Mouse (Mus musculus) mature B cell (primary cell): ENCODE measurements at regions not wholly inside any gene's neighbourhood (a gene's known extent, or its start where the extent isn't known, plus 50 kb on each side); places are given as distances from the start of the nearest gene placed in this dataset.

ENCODE experiments used
- in situ Hi-C: fragments of 300-500 bp; cut with MboI; formaldehyde crosslinking; loops from 2 replicates; pipeline ENCODE4 v1.14.3; 2019

DNA sequence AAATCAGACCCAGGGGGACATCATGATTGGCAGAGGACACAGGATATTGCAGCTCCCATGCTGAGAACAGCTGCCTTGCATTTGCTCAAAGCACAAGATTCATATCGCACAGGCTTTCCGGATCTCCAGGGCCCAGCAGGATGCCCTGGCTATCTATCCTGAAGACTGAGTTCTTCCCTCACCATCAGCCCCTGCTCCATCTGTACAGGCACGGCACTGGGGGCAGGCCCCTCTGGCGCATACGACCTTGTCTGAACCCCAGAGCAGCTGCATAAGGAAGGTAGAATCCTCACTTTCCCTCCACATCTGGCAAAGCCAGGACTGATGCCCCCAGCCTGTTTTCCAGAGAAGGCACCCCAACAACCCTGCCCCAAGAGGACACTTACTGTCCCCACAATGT, 266.8 kb downstream of the Tns1 start:
- in situ Hi-C loops, result no loop called here

DNA sequence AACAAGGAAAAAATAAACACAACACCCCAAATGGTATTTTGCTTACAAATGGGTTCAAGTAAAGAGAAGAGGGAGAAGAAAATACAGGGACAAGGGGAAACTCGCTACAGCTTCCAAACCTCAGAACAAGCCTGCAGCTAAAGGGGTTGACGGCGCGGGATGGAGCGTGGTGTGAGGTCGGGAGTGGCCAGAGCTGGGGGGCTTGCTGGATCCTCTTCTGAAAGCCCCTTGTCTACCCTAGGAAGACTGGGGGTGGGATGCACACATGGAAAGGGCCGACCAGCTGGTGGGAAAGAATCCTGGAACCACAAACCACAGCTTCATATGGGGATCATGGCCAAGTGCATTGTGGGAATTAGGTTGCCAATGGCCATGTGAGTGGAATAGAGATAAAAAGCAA, 267.4 kb downstream of the Tns1 start:
- in situ Hi-C loops, result no loop called here

DNA sequence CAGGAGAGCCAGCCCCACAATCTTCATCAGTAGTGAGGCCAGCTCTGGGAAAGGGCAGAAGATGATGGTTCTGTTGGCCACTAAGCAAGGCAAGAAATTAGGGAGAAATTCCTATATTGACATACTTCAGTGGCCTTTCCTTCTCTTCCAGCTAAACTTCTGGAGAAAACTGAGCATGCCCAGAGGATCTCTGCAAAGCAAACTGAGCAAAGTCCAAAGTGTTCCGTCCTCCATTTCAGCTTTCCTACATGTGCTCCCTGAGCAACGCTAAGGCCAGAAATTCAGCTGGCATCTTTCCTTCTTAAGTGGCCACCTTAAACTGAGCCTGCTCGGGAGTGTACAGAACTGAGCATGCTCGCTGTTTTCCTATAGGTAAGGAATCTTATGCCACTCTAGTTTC, 268.9 kb downstream of the Tns1 start:
- in situ Hi-C loops, result no loop called here

DNA sequence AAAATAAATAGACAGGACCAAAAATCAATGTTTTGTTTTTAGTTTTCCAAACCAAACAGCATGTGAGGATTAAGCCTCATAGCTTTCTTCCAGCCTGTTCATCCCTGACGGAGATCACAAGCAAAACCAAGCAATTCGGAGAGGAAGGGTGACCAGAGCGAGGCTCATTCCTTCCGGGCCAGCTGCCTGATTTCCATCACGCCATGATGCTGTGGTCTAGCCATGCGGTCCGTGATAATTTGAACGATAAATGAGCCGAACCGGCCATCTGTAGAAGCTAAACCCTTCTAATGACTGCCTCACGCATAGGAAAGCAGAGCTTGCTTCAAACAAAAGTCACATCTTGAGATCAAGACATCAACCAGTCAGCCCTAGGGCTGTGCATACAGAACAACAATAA, 270.4 kb downstream of the Tns1 start:
- in situ Hi-C loops, result no loop called here

DNA sequence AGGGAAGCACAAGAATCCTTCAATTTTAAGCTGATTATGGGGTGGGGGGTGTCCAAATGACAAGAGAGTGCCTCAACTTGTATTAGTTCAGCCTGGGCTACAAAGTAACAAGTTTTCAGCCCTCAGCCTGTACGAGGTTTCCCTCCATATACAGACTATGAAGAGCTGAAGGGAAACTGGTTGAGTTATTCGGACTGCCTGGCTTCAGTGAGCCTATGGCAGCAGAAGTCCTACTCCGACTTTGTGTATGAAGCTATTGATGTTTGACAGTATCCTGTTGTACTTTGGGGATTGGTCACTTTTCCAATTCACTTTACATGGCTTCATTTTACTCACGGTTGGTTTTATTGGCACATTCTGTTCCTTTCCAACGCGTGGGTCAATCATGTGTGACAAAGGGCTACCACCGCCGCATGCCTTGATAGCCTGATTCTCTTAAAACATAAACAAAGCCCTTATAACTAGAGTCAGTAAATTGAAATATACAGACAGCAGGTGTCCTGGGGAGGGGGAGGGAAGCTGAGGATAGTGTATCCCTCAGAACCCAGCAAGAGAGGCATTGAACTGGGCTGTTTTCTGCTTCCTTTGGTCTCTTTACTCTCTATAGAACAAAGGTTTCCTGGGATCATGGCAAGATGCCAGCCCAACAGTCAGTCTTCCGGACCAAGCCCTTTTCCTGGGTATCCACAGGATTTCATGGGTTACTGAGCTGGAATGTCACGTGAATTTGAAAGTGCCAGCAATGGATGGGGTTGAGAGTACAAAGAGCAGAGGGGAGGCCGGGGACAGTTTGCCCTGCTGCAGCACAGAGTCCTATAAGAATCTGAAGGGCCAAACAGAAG, 273.9 kb downstream of the Tns1 start:
- in situ Hi-C loops, result no loop called here

DNA sequence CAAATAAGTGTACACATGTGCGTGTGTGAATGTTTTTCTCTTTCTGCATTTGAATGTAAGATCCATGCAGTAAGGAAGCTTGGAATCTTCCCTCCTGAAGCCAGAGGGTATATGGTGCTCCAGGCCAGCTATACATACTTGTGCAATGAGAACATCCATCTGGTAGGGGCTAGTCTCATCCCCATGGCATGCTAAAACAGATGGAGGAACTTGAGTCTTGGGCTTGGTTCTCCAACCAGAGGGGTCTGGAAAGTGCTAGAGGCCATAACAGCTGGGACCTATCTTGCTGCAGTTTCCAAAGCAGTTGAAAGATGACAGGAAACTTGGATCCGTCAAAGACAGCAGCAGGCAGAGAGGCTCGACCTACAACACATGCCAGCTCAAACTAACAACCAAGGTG, 275.9 kb downstream of the Tns1 start:
- in situ Hi-C loops, result no loop called here

DNA sequence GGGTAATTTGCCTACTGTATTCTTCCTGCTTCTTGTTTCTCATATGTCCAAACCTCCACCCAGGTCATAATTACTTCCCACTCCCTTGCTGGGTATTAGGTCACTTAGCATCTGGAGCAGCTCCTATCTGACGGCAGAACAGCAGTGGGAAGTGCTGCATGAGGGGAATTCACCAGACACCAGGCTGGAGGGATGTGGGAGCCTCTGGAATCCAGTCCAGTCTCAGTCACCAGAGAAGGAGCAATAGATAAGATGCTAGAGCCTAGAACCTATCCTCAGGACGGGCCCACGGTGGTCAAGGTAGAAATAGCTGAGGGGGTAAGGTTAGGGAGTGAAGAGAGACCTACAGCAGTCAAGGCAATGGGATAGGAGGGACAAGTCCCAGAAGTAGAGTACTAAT, 277.1 kb downstream of the Tns1 start:
- in situ Hi-C loops, result no loop called here

DNA sequence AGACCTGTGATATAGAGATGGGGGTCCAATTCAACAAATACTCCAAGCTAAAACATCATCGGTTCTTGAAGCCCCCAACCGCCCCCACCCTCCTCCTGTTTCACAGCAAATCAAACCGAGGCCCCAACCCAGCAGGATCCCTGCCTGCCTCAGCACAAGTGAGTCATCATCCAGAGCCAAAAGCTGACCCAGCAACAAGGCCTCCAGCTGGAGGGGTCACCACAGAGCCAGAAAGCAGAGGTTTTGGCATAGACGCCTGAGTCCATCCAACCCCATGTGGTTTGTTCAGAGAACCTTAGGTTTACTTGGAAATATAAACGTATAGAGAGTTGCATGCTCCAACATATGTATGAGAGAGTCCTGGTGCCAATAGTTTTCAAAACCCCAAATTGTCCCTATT, 279.1 kb downstream of the Tns1 start:
- in situ Hi-C loops, result no loop called here

DNA sequence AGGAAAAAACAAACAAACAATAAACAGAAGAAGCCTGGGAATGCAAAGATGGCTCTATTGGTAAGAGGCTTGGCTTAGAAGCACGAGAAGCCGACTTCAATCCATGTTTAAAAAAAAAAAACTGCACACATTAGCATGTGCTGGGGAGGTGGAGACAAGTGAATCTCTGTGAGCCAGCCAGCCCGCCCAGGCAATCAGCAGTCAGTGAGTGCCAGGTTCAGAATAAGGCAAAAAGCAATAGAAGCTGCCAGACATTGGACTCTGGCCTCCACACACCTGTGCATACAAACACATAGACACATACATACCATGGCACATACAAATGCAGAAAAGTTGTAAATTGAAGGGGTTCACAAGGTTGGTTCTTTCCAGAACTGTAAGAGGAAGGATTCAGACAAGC, 279.7 kb downstream of the Tns1 start:
- in situ Hi-C loops, result no loop called here

DNA sequence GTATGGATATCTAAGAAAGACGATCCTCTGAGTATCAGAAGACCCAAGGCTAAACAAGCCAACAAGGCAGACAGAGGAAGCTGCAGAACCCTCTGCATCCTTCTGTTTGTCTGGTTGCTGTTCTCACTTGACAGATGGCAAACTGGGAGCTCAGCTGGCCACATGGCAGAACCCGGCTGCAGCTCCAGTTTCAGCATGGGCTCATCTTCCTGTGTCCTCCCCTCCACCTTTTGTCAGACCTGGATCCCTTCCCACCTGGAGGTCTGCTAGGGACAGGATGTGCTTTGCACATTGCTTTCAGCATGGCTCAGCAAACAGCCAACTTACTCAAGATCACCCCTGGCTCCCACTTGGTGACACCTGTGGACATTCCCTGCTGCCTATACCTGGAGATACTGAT, 284.9 kb downstream of the Tns1 start:
- in situ Hi-C loops, result no loop called here

DNA sequence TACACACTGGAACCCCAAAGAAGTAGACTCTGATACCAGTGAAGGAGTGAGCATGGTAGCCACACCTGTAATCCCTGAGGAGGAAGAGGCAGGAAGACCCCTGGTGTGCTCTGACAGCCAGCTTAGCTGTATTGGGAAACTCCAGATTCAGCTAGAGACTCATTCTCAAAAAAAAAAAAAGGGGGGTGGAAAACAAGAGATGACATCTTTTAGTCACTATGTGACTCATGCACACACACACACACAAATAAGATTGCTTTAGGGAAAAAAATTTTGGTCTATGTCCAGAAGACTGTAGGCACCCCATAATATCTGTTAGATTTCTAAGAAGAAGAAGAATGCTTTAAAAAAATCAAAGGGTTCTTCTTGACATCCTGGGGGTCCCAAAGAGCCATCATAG, 287.6 kb downstream of the Tns1 start:
- in situ Hi-C loops, result no loop called here

DNA sequence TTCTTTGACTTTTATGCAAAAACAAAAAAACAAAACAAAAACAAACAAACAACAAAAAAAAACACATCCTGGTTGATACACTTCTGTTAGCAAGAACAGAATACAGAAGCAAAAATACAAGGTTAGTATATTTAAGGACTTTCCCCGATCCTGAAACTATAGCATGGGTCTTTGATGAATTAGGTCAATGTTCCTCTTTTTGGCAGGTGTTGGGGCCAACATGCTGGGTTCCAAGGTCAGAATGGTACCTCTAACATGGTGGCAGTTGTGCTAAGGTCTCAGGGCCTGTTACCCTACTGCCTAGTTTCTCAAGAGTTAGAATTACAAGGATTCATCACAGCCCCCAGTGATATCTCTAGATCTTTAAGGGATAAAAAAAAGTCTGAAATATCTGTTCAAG, 289.7 kb downstream of the Tns1 start:
- in situ Hi-C loops, result no loop called here

DNA sequence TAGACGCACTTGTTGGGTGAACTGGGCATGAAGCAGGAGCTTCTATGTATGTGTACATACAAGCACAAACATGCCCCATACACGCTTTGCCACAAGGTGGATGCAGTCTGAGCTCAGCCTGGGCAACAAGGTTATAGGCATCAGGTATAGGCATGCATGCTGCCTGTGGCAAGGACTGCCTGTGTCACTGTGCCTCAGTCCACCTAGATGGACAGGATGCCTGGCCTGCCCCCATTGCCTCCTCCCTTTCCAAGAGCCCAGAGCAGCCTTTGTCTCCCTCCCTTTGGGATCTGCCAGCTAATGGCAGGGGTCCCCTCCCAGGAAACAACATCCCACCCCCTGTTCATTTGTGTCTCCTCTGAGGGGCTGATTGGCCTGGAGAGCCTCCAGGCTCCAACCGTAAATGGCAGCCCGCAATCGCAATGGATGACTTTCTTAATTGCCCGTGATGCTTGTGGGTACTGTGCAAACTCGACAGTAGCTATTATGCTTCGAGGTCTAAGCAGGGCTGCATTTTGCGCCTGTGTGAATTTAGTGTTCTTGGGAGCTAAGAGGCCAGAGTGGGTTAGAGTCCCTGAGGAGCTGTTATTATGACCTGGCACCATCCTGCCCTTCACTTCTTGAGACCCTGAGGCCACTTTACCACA, 293.6 kb downstream of the Tns1 start:
- in situ Hi-C loops, result no loop called here

DNA sequence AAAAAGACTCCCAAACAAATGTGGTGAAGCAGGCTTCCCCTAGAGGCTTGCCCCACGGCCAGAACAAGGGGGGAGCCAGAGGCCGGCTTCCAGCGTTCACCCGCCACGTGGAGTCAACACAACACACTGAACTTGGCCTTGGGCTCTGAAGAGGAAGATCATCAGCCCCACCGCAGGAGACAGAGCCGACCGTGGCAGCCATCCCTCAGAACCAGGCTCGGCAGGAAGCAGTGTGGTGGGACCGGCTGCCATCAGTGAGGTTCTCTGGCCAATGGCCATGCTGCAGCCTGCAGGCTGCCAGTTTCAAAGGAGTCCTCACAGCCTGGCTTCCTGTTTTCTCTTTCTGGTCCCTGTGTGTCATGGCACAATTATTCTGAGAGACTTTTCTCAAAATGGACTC, 295.3 kb downstream of the Tns1 start:
- in situ Hi-C loops, result no loop called here

DNA sequence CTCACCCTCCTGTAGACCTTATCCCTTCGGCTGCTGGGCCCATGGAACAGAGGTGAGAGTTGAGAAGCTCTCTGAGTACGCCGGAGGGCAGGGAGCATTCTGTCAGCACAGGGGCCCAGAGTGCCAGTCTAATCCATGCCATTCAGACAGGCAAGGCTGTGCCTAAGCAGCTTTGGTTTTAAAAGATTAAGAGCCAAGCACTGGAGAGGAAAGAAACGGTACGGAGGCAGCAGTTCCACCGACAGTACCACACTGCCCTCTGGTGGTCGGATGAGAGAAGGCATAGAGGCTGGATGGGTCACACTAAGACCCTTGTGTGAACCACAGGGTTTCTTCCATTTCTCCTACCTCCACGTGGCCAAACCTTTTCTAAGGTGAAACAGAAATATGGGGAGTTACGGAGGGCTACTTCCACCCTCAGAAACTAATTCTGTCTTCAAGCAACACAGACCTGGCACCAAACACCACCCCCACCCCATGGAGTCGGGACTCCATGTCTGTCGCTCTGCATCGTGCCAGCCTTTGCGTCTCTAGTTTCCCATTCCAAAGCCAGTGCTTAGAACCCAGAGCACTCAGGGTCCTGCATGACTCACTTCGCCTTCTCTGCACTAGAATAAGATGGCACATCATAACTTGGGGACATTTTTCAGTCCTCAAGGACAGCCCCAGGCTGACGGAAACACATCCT, 297.9 kb downstream of the Tns1 start:
- in situ Hi-C loops, result no loop called here

DNA sequence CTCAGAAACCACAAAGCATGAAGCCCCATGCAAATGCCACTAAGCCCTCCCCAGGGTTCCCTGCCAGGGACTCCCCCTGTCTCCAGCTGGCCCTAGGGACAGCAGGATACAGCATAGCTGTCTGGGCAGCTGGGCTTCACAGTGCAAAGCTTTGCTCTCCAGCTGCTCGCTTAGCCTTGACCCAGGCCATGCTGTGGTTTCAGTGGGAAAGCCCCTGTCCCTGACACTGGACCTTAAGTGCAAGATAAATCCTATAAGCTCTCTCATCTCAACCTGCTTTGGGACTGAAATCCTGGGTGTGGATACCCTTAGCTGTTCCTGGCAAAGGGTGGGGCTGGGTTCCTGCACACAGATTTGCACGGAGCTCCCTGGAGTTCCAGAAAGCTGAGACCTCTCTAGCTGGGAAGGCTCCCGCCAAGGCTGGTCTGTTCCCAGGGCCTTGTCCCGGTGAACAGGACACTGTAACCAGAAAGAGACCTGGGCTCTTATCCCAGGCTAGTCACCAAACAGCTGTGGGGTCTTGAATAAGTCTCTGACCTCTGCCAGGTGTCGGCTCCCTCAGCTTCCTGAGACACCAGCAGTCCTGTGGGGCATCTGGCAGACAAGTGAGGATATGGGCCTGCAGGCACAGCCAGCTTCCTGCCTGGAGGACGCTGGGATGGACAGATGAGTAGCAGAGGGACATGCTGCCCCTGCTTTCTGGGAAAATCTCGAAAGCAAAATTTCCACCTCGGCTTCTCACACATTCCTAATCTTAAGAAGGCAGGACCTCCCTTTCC, 299.7 kb downstream of the Tns1 start:
- in situ Hi-C loops, result loop anchor here (25.0 kb wide), 1 partner anchor 962 kb away; the partner anchor contains the start of gene Igfbp5

DNA sequence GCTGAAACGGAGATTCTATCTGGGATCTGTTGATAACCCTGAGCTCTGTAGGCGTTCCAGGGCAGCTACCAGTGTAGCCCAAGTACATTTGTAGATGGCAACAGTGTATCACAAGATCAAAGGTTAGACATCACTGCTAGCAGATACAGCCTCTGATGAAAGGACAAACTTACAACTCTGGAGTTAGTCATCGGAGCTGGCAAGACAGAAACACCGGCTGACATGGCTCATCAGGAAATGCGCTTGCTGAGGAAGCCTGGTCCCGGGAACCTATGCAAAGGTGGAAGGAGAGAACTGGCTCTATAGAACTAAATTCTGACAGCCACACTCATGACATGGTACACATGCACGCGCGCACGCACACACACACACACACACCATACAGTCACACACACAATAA, 300.5 kb downstream of the Tns1 start:
- in situ Hi-C loops, result loop anchor here (25.0 kb wide), 1 partner anchor 961 kb away; the partner anchor contains the start of gene Igfbp5

DNA sequence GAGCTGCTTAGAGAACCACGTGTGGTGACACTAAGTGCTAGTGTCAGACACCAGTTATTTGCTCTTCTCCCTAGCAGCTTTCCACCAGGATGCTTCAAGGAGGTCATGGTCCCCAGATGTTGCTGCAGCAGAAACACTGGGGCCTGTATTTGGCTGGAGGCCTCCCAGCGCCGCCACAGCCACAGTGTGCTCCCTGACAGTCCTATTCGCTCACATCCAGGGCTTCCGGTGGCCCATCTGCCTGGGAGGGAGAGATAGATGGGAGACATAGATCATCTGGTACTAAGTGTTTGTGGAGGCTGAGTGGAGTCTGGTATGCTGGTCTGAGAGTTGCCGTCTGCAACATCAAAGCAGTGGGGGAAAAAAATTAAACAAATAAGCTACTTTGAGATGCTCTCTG, 301.6 kb downstream of the Tns1 start:
- in situ Hi-C loops, result loop anchor here (25.0 kb wide), 1 partner anchor 960 kb away; the partner anchor contains the start of gene Igfbp5

DNA sequence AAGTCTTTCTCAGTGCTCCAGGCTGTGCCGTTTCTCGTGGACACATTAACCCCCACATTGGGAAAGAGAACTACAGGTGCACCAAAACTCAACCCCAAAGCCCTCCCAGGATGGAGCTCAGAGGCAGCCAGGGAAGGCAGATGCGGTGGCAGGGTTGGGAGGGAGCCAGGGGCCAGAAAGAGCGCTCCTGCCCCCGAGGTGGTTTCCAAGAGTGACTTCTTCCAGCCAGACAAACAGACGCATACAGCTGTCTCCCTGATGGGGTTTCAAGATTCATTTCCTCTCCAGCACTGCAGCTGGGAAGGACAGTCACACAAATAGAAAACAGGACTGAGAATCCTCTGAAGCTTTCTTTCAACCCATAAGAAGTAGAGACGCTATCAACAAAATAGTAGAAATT, 303.5 kb downstream of the Tns1 start:
- in situ Hi-C loops, result loop anchor here (25.0 kb wide), 1 partner anchor 958 kb away; the partner anchor contains the start of gene Igfbp5

DNA sequence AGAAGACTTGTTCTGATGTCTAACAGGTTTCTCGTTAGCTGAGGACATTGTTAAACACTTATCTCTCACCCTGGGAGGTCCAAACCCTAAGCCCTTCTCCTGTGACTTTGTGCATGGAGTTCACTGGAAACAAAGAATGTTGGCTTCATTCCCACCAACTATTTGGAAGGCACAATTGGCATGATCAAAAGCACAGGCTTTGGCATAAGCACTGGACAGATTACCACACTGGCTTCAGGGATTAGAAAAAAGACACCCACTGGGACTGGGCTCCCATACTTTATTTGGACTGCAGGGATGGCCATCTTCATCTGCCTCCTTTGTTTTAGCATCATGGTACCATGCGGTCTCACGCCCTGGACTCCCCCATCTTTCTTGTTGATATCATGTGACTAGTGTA, 317.0 kb downstream of the Tns1 start:
- in situ Hi-C loops, result loop anchor here (25.0 kb wide), 1 partner anchor 945 kb away; the partner anchor contains the start of gene Igfbp5

DNA sequence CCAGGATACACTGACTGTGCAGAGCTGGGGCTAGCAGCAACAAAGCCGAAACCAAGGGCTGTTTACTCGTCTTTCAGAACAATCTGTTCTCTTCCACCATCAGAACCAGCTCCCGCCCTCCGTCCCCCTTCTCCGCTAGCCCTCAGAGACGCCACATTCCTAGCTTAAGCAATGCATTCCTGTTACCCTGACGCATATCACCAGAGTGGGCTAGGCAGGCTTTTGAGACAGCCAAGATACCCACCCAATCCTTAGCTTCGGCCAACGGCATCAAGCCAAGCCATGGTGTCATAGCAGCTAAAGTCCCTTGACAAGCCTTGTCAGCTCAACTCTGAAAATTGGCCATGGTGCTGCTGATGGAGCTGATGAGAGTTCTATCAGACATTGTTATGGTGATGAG, 319.1 kb downstream of the Tns1 start:
- in situ Hi-C loops, result loop anchor here (25.0 kb wide), 1 partner anchor 943 kb away; the partner anchor contains the start of gene Igfbp5

DNA sequence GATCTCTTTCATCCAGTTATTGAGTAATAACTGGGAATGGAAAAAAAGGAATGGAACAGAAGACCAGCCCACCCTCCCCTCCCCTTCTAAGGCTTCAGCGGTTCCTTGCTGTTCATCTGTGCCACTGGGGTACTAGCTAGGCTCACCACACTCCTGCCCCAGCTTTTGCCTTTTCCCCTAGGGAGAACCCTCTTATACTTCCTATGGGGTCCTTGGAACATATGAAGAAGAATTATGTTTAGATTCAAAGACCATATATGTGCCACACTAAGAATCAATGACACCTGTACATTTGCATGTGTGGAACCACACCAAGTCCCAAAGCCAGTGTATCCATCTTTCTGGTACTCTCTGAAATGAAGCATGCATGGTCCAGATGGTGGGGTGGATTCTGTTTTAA, 324.3 kb downstream of the Tns1 start:
- in situ Hi-C loops, result loop anchor here (25.0 kb wide), 1 partner anchor 938 kb away; the partner anchor contains the start of gene Igfbp5
